Mouse (Mus musculus) ES-E14 (cell line): ENCODE data around the gene Ak9. TPM values are rescaled to one million over a fixed set of nuclear protein-coding genes. Genes with fewer than 3 reads are reported as not detected.

ENCODE experiments used
- DNase-seq: peaks from one replicate; pipeline ENCODE4 v3.0.0-alpha.2; 2013; ENCODE audit warnings: low read depth, low spot score
- H3K27ac ChIP-seq: 2 replicates; pipeline ENCODE4 v1.5.1; 2012; ENCODE audit warnings: low read depth, mild to moderate bottlenecking, low read length, moderate library complexity, mixed read lengths; ENCODE audit not compliant: poor library complexity, insufficient read depth, severe bottlenecking
- H3K36me3 ChIP-seq: 2 replicates; pipeline ENCODE4 v1.6.1; 2012; ENCODE audit warnings: mild to moderate bottlenecking, low read length, moderate library complexity, mixed read lengths; ENCODE audit not compliant: control insufficient read depth, poor library complexity, insufficient read depth, severe bottlenecking
- H3K4me1 ChIP-seq, 2 experiments: fragments of 150-350 bp in 1 of 2; sonication (generic) in 1 of 2; 2 replicates each; pipeline ENCODE4 v1.6.1; 2012; ENCODE audit warnings: low read length in 2 of 2, mild to moderate bottlenecking in 1 of 2, mixed read lengths in 1 of 2; ENCODE audit not compliant: control insufficient read depth in 2 of 2, insufficient read depth in 2 of 2, poor library complexity in 1 of 2
- H3K4me3 ChIP-seq, 2 experiments: fragments of 150-350 bp in 1 of 2; sonication (generic) in 1 of 2; 2 replicates each; pipeline ENCODE4 v1.5.1; 2012; ENCODE audit warnings: low read length in 2 of 2, low read depth in 1 of 2, mild to moderate bottlenecking in 1 of 2, mixed read lengths in 1 of 2; ENCODE audit not compliant: insufficient read depth in 1 of 2, poor library complexity in 1 of 2, severe bottlenecking in 1 of 2
- H3K9ac ChIP-seq: 2 replicates; pipeline ENCODE4 v1.6.1; 2012; ENCODE audit warnings: low read depth, mild to moderate bottlenecking, low read length, mixed read lengths; ENCODE audit not compliant: poor library complexity, insufficient read depth, severe bottlenecking
- H3K9me3 ChIP-seq: fragments of 150-350 bp; sonication (generic); 2 replicates; pipeline ENCODE4 v1.6.1; 2012; ENCODE audit warnings: low read depth, mild to moderate bottlenecking, low read length; ENCODE audit not compliant: control insufficient read depth, insufficient read depth
- CHD2 ChIP-seq: IDR thresholded peaks from 2 replicates; pipeline ENCODE4 v1.6.1; 2014; ENCODE audit warnings: mild to moderate bottlenecking, low read depth, low read length, inconsistent platforms
- HCFC1 ChIP-seq: IDR thresholded peaks from 2 replicates; pipeline ENCODE4 v1.6.1; 2012; ENCODE audit warnings: low read length, inconsistent platforms, borderline replicate concordance; ENCODE audit not compliant: insufficient read depth
- MAFK ChIP-seq: IDR thresholded peaks from 2 replicates; pipeline ENCODE4 v1.6.1; 2014; ENCODE audit warnings: mild to moderate bottlenecking, low read depth, low read length, inconsistent platforms; ENCODE audit not compliant: insufficient read depth
- ZC3H11A ChIP-seq: IDR thresholded peaks from 2 replicates; pipeline ENCODE4 v1.6.1; 2012; ENCODE audit warnings: low read depth, mild to moderate bottlenecking, inconsistent platforms, low read length, borderline replicate concordance
- ZNF384 ChIP-seq: IDR thresholded peaks from 2 replicates; pipeline ENCODE4 v1.6.1; 2012; ENCODE audit warnings: low read depth, low read length, inconsistent platforms
- in situ Hi-C, 2 experiments: fragments of 600-800 bp; cut with MboI; formaldehyde crosslinking; loops; one replicate each; pipeline ENCODE4 v1.15.1; 2025; ENCODE audit warnings: low sequenced_read_pairs in 2 of 2, inconsistent platforms in 1 of 2; ENCODE audit not compliant: unreplicated experiment in 2 of 2
- total RNA-seq: library from RNA; depleted of rRNA; stranded (reverse); fragments of 300-350 nt; gene quantifications from 2 replicates; pipeline ENCODE4 v1.2.3, GENCODE M21; 2012

The Ak9 gene
- total RNA-seq, 1 experiment = 0.09 TPM

DNA sequence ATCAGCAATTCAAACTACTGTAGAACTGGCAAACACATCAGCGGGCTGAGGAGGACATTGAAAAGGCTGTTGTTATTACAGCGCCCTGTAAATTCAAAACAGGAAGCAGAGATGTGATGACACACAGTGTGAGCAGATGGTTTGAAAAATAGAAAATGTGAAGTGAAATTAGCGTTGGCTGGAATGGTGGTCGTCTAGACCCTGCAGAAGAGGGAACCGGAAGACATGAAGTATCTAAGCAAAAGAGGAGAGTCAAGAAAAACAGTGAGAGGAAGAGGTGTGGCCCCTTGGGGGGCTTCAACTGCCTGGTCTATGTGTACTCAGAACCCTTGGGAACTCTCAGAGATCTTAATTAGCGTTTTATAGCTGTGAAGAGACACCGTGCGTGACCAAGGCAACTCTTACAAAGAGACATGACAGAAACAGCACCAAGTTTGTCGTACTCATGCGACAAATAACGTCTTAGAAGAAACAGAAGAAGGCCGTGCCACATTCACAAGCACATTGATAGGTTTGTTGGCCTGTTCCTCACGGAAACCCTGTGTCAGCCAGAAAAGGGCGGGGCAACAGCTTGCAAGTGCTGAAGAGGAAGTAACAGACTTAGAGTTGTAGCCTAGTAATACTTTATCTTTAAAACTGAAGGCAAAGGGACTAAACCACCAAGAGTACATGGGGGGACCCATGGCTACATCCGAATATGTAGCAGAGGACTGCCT lies 81.9 kb downstream of the Ak9 start:
- H3K27ac ChIP-seq = no peak overlapping the region
- H3K9ac ChIP-seq = no peak overlapping the region
- in situ Hi-C loops = no loop called here
- no peak for DNase-seq
- H3K4me1 ChIP-seq = peaks cover 0 to 4% of the 10 kb centered on the region in 2 experiments; a peak in 2 of 4 replicates
- no peaks in the 10 kb centered on the region for H3K9me3 ChIP-seq
- H3K4me3 ChIP-seq = no peak overlapping the region
- no peaks in the 10 kb centered on the region for H3K36me3 ChIP-seq
- TF ChIP-seq CHD2 = no peak
- TF ChIP-seq MAFK = no peak
- TF ChIP-seq ZC3H11A = no peak
- TF ChIP-seq HCFC1 = no peak
- no peak for TF ChIP-seq ZNF384

- DNase-seq = no peak
- H3K9ac ChIP-seq = no peak overlapping the region
- no peak overlapping the region for H3K4me3 ChIP-seq
- peaks cover 2 to 6% of the 10 kb centered on the region in 2 experiments; a peak in 3 of 4 replicates for H3K4me1 ChIP-seq
- in situ Hi-C loops = no loop called here
- no peak for TF ChIP-seq ZNF384
- TF ChIP-seq CHD2 = no peak
- no peak for TF ChIP-seq MAFK
- TF ChIP-seq HCFC1 = no peak
- TF ChIP-seq ZC3H11A = no peak
- H3K27ac ChIP-seq = no peak overlapping the region
- no peaks in the 10 kb centered on the region for H3K36me3 ChIP-seq
- no peaks in the 10 kb centered on the region for H3K9me3 ChIP-seq
These were observed 89.8 kb downstream of the Ak9 start for GRCm38 (mm10) chr10:41393555-41393954.

DNA sequence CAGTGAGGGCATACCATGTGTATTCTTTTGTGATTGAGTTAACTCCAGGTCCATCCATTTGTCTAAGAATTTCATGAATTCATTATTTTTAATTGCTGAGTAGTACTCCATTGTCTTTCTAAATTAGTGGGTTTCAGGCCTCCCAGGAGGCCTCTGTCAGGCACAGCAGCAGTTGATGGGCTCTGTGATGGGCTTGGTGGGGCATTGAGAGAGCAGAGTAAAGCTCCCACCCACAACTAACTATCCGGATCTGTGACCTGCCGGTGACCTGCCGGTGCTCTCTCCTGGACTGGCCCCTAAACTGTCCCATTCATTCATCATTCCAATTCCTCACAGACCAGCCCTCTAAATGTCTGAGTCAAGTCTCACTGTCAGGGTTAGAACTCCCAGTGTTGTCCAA lies 97.3 kb downstream of the Ak9 start:
- in situ Hi-C loops = no loop called here
- peak overlapping the region; percentile 70; the same call in 1 of the 2 replicates for H3K27ac ChIP-seq
- peaks cover 0 to 2% of the 10 kb centered on the region in 2 experiments; a peak in 2 of 4 replicates for H3K4me1 ChIP-seq
- peak; percentile 70 for DNase-seq
- H3K9ac ChIP-seq = no peak overlapping the region
- TF ChIP-seq HCFC1 (no peak), ZC3H11A (no peak), CHD2 (0 out of 2 replicates have a peak, but pooled peaks have one; percentile 16), MAFK (no peak)
- H3K4me3 ChIP-seq = no peak overlapping the region
- no peaks in the 10 kb centered on the region for H3K36me3 ChIP-seq
- H3K9me3 ChIP-seq = no peaks in the 10 kb centered on the region

GRCm38 (mm10) chr10:41403364-41403763 lies 99.6 kb downstream of the Ak9 start:
- no peak overlapping the region for H3K9ac ChIP-seq
- in situ Hi-C loops = no loop called here
- no peak for DNase-seq
- H3K27ac ChIP-seq = no peak overlapping the region; the same call in 1 of the 2 replicates
- H3K4me1 ChIP-seq = peaks cover 0 to 2% of the 10 kb centered on the region in 2 experiments; a peak in 2 of 4 replicates
- H3K36me3 ChIP-seq = peaks cover 5% of the 10 kb centered on the region; the same call in 1 of the 2 replicates
- no peak overlapping the region for H3K4me3 ChIP-seq
- H3K9me3 ChIP-seq = no peaks in the 10 kb centered on the region; the same call in 1 of the 2 replicates
- TF ChIP-seq CHD2 (no peak), ZNF384 (no peak), MAFK (no peak), HCFC1 (no peak), ZC3H11A (no peak)
